Mouse (Mus musculus) neural tube, embryonic 13.5 days (tissue): ENCODE measurements around the gene Wfdc1. TPM values are rescaled to one million over a fixed set of nuclear protein-coding genes. Genes with fewer than 3 reads are reported as not detected.

Experiments used
- ATAC-seq: fragments of 200-750 bp; cut with Nextera tagmentation; 2 replicates; pipeline ENCODE4 v1.8.0; 2017; ENCODE audit warnings: low read depth, mild to moderate bottlenecking, moderate TSS enrichment, moderate library complexity
- H3K27ac ChIP-seq: fragments of 300-500 bp; sonication (generic); replicated peaks from 2 replicates; pipeline ENCODE4 v1.5.1; 2015; ENCODE audit warnings: moderate library complexity, mild to moderate bottlenecking, inconsistent platforms
- H3K27me3 ChIP-seq: fragments of 300-500 bp; sonication (generic); 2 replicates; pipeline ENCODE4 v1.6.1; 2015; ENCODE audit warnings: mild to moderate bottlenecking, inconsistent platforms
- H3K36me3 ChIP-seq: fragments of 300-500 bp; sonication (generic); 2 replicates; pipeline ENCODE4 v1.6.1; 2015; ENCODE audit warnings: mild to moderate bottlenecking, inconsistent platforms
- H3K4me1 ChIP-seq: fragments of 300-500 bp; sonication (generic); replicated peaks from 2 replicates; pipeline ENCODE4 v1.6.1; 2015; ENCODE audit warnings: inconsistent platforms
- H3K4me2 ChIP-seq: fragments of 300-500 bp; sonication (generic); 2 replicates; pipeline ENCODE4 v1.6.1; 2015; ENCODE audit warnings: inconsistent platforms, mild to moderate bottlenecking, moderate library complexity
- H3K4me3 ChIP-seq: fragments of 300-500 bp; sonication (generic); 2 replicates; pipeline ENCODE4 v1.5.1; 2015; ENCODE audit warnings: mild to moderate bottlenecking, inconsistent platforms
- H3K9ac ChIP-seq: fragments of 300-500 bp; sonication (generic); 2 replicates; pipeline ENCODE4 v1.6.1; 2015; ENCODE audit warnings: moderate library complexity, mild to moderate bottlenecking, inconsistent platforms
- H3K9me3 ChIP-seq: fragments of 300-500 bp; sonication (generic); 2 replicates; pipeline ENCODE4 v1.6.1; 2016; ENCODE audit warnings: inconsistent platforms
- WGBS: fragments of 180-500 bp; shearing (Covaris S2); methylation state at CpG from one replicate; pipeline ENCODE4 v1.1.7; 2015; 5-methylcytosine and 5-hydroxymethylcytosine counted together
- polyA plus RNA-seq: library from polyadenylated mRNA; unstranded; fragments of >200 nt; fragmentation: Nextera tagmentation; extraction: Ambion mirVana; gene quantifications from 2 replicates; pipeline ENCODE4 v1.2.1, GENCODE M21; 2015

The Wfdc1 gene
- polyA plus RNA-seq, 1 experiment from 2014 or later, result 3.4 TPM

DNA sequence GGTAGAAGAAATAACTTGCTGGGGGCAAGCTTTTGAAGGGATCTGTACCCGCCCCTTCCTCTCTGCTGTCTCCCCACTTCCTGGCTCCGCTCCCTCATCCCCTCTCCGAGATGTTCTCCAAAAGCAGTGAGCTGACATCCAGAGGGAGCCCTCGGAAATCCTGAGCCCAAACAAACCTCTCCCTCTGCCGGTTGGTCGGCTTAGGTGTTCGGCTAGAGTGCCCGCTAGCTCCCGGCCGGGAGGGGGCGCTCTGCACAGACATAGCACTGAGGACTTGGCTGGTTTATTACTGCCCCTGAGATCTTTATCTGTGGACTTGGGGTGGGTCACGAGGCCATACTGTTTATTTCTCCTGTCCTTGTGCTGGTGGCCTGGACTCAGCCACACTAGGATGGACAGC, 3.1 kb downstream of the Wfdc1 start:
- Histone ChIP-seq H3K4me2 (no peak overlapping the region), H3K4me1 (peaks cover 7% of the 10 kb centered on the region; the same call in 1 of the 2 replicates), H3K4me3 (no peak overlapping the region), H3K9me3 (no peaks in the 10 kb centered on the region), H3K36me3 (no peaks in the 10 kb centered on the region), H3K27me3 (peaks cover 10% of the 10 kb centered on the region; the same call in 1 of the 2 replicates), H3K27ac (no peak overlapping the region), H3K9ac (no peak overlapping the region)
- ATAC-seq, result no peak
- 51% methylated on average over 12 of the region's 12 CpGs for WGBS

DNA sequence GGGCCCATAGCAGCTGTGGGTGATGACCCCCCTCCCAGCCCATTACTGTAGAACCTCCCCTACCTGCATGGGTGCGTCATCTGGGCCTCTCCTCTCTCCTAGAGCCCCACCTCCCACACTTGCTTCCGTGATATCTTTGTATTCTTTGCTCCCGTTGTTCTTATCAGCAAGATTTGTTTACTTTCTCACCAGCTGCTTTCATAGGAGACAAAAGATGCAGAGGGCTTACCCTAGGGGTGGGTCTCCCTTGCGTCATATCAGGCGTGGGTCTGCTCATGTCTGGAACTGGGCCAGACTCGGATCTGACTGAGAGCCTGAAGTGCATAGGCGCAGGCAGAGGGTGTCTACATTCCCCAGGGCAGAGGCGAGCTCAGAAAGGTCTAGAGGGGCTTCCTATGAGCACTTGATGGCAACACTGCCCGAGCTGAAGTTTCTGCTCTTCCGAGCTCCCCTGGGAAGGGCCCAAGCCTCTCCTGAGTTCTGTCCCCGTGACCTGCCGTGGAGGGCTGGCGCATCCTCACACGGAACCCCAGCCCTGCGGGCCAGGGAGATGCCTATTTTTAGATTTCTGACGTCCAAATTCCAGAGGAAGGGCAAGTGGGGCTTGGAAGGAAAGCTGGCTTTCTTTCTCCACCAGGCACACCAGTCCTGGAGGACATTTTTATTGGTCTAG, 4.4 kb downstream of the Wfdc1 start:
- 67% methylated on average over 16 of the region's 16 CpGs for WGBS
- Histone ChIP-seq H3K4me1 (peaks cover 7% of the 10 kb centered on the region; the same call in 1 of the 2 replicates), H3K27me3 (peaks cover 10% of the 10 kb centered on the region; the same call in 1 of the 2 replicates), H3K27ac (no peak overlapping the region), H3K36me3 (no peaks in the 10 kb centered on the region), H3K9ac (0 out of 2 replicates have a peak overlapping the region, but pooled peaks have one; percentile 22), H3K9me3 (no peaks in the 10 kb centered on the region), H3K4me2 (no peak overlapping the region), H3K4me3 (no peak overlapping the region)
- no peak for ATAC-seq

DNA sequence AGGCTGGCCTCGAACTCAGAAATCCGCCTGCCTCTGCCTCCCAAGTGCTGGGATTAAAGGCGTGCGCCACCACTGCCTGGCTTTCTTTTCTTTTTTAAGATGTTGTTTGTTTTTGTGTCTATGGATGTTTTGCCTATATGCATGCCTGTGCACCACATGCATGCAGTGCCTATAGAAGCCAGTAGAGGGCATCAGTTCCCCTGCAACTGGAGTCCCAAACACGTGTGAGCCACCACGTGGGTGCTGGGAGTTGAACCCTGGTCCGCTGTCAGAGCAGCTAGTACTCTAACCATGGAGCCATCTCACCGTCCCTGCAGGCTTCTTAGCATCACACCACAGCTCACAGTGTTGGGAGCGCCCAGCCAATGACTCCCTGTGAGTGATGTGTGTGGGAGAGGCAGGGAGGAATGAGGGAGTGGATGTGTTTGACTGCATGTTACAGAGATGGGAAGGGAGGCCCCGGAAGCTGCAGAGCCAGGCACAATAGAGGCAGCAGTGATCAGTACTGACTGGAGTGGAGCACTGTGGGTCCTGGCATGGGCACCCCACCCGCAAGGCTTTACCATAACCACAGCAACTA, 7.9 kb downstream of the Wfdc1 start:
- Histone ChIP-seq H3K4me2 (no peak overlapping the region), H3K9me3 (no peaks in the 10 kb centered on the region), H3K27ac (no peak overlapping the region), H3K36me3 (no peaks in the 10 kb centered on the region), H3K9ac (no peak overlapping the region), H3K4me1 (peaks cover 7% of the 10 kb centered on the region; the same call in 1 of the 2 replicates), H3K4me3 (no peak overlapping the region), H3K27me3 (no peaks in the 10 kb centered on the region)
- no peak for ATAC-seq
- 80% methylated on average over 11 of the region's 11 CpGs for WGBS

DNA sequence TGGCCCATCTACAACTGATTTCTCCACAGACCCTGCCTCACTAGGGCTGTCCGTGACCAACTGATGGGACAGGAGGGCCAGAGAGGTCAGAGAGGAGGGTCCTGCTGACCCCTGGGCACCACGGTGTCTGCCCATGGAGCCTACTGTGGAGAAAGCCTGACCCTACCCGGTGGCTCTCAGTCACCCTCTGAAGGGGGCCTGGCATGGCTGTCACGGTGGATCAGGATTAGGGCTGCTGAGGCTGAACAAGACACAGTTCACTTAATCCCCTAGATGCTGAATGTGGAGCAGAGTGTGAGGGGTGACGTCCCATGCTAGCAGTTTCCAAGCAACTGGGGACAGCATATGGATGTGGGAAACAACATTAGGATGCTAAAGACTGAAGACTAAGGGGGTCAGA, 9.3 kb downstream of the Wfdc1 start:
- no peak overlapping the region for H3K27ac ChIP-seq
- no peak for ATAC-seq
- 78% methylated on average over 5 of the region's 5 CpGs for WGBS

DNA sequence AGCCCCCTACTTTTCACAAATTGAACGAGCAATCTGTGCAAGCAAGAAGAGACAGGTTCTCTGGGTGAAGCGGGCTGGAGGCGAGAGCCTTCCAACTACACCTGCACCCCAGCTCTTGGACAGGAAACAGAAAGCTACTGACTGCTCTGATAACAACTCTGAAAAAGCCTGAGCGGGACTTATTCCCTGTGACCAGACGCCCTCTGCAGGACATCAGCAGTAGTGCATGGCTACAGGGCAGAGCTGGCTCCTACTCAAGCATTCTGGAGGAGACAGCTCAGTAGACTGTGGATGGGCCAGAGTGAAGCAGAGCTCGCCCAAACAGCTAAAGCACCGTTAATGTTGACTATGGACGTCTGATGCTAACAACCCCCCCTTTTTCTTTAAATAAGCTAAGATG, 10.2 kb downstream of the Wfdc1 start:
- Histone ChIP-seq H3K36me3 (no peaks in the 10 kb centered on the region), H3K27me3 (no peaks in the 10 kb centered on the region), H3K4me2 (no peak overlapping the region), H3K4me1 (no peaks in the 10 kb centered on the region; the same call in 1 of the 2 replicates), H3K27ac (no peak overlapping the region), H3K9me3 (no peaks in the 10 kb centered on the region), H3K9ac (no peak overlapping the region), H3K4me3 (no peak overlapping the region)
- ATAC-seq, result peak; percentile 48; the same call in 1 of the 2 replicates
- WGBS, result 16% methylated on average over 8 of the region's 8 CpGs

More for the DNA sequence above, 9.3 kb downstream of the Wfdc1 start:
- Histone ChIP-seq H3K4me3 (no peak overlapping the region), H3K4me1 (peaks cover 6% of the 10 kb centered on the region; the same call in 1 of the 2 replicates), H3K36me3 (no peaks in the 10 kb centered on the region), H3K27me3 (no peaks in the 10 kb centered on the region), H3K9ac (no peak overlapping the region), H3K9me3 (no peaks in the 10 kb centered on the region), H3K4me2 (no peak overlapping the region)

DNA sequence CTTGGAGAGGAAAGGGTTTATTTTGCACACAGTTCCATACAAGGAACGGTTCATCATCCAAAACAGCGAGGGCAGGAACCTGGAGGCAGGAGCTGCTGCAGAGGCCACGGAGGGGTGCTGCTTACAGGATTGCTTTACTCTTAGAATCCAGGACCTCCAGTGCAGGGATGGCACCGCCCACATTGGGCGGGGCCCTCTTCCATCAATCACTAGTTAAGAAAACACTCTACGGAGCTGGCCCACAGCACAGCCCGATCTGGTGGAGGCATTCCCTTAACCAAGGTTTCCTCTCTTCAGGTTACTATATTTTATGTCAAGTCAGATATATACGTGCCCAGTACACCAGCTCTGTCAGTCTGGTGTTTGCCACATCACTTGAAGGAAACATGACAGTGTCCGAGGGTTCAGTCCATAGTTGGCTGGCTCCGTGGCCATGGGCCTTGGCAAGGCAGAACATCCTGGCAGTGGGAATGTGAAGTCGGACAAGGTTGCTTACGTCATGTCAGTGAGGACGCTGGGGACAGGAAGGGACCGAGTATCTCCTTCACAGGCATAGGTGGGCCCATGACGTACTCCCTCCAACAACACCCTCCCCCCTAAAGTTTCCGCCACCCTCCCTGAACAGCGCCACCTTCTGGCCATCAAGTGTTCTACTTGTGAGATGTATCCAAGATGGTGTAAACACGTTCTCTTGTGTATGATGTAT, 12.1 kb downstream of the Wfdc1 start:
- Histone ChIP-seq H3K4me2 (peak overlapping the region; percentile 20), H3K9me3 (no peaks in the 10 kb centered on the region), H3K4me1 (no peaks in the 10 kb centered on the region; the same call in 1 of the 2 replicates), H3K36me3 (no peaks in the 10 kb centered on the region), H3K9ac (no peak overlapping the region), H3K27ac (no peak overlapping the region), H3K27me3 (0 out of 2 replicates have a peak, but pooled peaks cover 3% of the 10 kb centered on the region), H3K4me3 (no peak overlapping the region)
- WGBS, result 7% methylated on average over 18 of the region's 18 CpGs
- 0 out of 2 replicates have a peak, but pooled peaks have one; percentile 25 for ATAC-seq

DNA sequence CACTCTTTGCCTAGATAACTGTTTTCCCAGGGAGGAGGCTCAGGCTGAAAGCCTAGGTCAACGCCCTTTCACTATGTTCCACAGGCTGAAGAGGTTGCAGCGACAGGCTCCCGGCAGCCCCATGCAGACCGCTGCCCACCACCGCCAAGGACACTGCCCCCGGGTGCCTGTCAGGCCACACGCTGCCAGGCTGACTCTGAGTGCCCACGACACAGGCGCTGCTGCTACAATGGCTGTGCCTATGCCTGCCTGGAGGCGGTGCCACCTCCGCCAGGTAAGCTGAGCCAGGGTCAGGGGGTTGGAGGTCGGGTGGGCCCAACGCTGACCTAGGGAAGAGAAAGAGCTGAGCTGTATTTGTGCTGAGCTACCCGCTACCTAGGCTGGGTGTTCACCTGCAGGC, 13.0 kb downstream of the Wfdc1 start:
- Histone ChIP-seq H3K9ac (no peak overlapping the region), H3K4me3 (no peak overlapping the region), H3K9me3 (no peaks in the 10 kb centered on the region), H3K4me1 (no peaks in the 10 kb centered on the region; the same call in 1 of the 2 replicates), H3K36me3 (no peaks in the 10 kb centered on the region), H3K27me3 (0 out of 2 replicates have a peak, but pooled peaks cover 3% of the 10 kb centered on the region), H3K4me2 (no peak overlapping the region), H3K27ac (no peak overlapping the region)
- ATAC-seq, result no peak
- 65% methylated on average over 14 of the region's 14 CpGs for WGBS

DNA sequence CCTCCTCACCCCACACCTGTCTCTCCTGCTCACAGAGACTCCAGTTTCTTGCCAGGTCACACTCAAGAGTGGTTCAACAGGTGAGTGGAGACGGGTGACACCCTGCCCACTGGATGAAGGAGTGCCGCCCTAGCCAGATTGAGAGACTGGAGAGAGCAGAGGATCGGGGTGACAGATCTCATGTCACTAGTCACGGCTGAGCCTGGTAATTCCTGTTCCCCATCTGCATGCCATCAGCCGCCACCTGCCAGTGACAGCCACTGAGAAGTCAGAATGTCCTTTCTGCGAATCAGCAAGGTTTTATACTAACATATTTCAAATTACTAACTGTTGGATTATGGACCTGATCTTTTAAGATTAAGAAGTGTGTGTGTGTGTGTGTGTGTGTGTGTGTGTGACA, 24.4 kb downstream of the Wfdc1 start:
- H3K9me3 ChIP-seq, result no peaks in the 10 kb centered on the region
- H3K27ac ChIP-seq, result no peak overlapping the region
- no peak overlapping the region for H3K4me2 ChIP-seq
- peaks cover 10% of the 10 kb centered on the region; the same call in 1 of the 2 replicates for H3K4me1 ChIP-seq
- ATAC-seq, result no peak
- no peak overlapping the region for H3K4me3 ChIP-seq
- H3K36me3 ChIP-seq, result no peaks in the 10 kb centered on the region
- no peak overlapping the region for H3K9ac ChIP-seq
- H3K27me3 ChIP-seq, result no peaks in the 10 kb centered on the region
- 83% methylated on average over 6 of the region's 6 CpGs for WGBS

DNA sequence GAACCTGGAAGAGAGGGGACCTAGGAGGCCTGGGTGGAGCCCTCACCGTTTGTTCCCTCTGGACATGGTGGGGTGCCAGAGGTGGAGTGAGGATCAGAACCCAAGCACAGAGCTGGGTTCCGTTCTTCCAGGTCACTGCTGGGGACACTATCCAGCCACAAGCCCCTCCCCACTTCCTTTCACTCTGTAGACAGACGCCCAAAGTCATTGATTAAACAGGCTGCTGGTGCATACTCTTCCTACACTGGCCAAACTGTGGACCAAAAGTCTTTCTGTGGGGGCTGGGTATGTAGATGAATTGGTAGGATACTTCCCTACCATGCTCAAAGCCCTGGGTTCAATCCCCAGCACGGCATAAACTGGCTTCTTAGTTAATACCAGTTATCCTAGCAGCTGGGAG, 25.8 kb downstream of the Wfdc1 start:
- no peaks in the 10 kb centered on the region for H3K27me3 ChIP-seq
- H3K36me3 ChIP-seq, result no peaks in the 10 kb centered on the region
- no peak overlapping the region for H3K9ac ChIP-seq
- peaks cover 10% of the 10 kb centered on the region; the same call in 1 of the 2 replicates for H3K4me1 ChIP-seq
- H3K4me2 ChIP-seq, result no peak overlapping the region
- WGBS, result 85% methylated on average over 4 of the region's 4 CpGs
- H3K9me3 ChIP-seq, result no peaks in the 10 kb centered on the region
- H3K4me3 ChIP-seq, result no peak overlapping the region
- ATAC-seq, result no peak
- H3K27ac ChIP-seq, result no peak overlapping the region

DNA sequence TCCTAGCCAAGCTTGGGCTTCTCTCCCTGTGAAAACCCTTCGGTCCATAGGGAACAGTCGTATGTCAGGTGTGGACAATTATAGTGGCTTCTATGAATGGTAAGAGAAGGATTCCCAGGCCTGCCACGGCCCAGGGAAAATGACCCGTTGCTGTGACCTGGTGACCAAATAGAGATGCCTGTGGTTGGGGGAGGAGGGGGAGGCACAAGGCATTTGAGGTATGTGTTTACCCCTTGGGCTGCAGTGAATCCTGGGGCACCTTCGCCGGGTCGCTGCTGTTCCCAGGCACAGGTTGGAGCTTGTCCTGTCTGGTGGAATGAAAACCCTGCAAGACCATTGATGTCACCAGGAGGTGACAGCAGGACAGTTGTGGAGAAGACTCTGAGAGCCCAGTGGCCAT, 28.5 kb downstream of the Wfdc1 start:
- Histone ChIP-seq H3K4me3 (no peak overlapping the region), H3K9ac (no peak overlapping the region), H3K4me1 (peaks cover 9% of the 10 kb centered on the region), H3K27ac (no peak overlapping the region), H3K9me3 (no peaks in the 10 kb centered on the region), H3K36me3 (no peaks in the 10 kb centered on the region), H3K27me3 (peaks cover 23% of the 10 kb centered on the region), H3K4me2 (no peak overlapping the region)
- no peak for ATAC-seq
- WGBS, result 78% methylated on average over 7 of the region's 7 CpGs

DNA sequence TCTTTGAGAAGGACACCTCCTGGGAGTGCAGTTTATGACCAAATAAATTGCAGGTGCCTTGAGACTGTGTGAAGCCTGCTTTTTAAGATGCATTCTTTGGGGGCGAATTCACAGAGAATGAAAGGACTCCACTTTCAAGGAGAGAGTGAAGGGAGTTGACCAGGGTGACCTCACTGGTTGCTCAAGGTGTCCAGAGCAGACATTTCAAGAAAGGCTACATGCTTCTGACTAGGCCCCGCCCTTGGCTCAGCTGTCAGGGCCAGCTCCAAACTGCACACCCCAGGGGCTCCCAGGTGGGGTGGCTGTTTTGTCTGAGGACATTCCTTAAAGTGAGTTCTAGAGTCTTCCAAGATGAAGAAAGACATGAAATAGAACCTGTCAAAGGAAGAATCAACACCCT, 31.0 kb downstream of the Wfdc1 start:
- H3K9ac ChIP-seq, result no peak overlapping the region
- peaks cover 12% of the 10 kb centered on the region for H3K4me1 ChIP-seq
- no peak overlapping the region for H3K4me3 ChIP-seq
- no peak overlapping the region for H3K4me2 ChIP-seq
- peaks cover 47% of the 10 kb centered on the region for H3K27me3 ChIP-seq
- ATAC-seq, result no peak
- 86% methylated on average over 2 of the region's 2 CpGs for WGBS
- no peaks in the 10 kb centered on the region for H3K9me3 ChIP-seq
- H3K27ac ChIP-seq, result no peak overlapping the region
- H3K36me3 ChIP-seq, result no peaks in the 10 kb centered on the region

DNA sequence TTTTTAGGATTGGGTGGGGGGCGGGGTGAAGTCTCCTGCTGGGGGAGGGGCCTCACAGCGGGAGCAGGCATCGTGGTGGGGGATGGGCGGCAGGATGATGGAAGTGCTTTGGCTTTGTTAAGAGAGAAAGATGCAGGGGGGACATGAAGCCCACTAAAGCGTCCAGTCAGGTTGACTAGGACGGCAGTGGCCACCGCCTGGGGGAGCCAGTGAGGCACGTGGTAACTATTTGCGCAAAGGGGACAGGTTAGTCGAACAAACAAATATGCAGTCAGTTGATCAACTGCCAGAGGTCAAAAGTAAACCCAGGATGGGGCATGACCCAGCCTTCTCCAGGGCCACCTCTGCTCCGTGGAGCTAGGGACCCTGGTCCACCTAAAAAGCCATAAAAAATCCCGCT, 32.8 kb downstream of the Wfdc1 start:
- Histone ChIP-seq H3K36me3 (no peaks in the 10 kb centered on the region), H3K27ac (no peak overlapping the region), H3K9ac (no peak overlapping the region), H3K4me1 (peaks cover 12% of the 10 kb centered on the region), H3K4me3 (no peak overlapping the region), H3K4me2 (no peak overlapping the region), H3K27me3 (peaks cover 55% of the 10 kb centered on the region), H3K9me3 (no peaks in the 10 kb centered on the region)
- no peak for ATAC-seq
- 3% methylated on average over 12 of the region's 12 CpGs for WGBS
